Mouse (Mus musculus) hindbrain, embryonic 14.5 days (tissue): ENCODE data around the gene Hsd11b2. TPM values are rescaled to one million over a fixed set of nuclear protein-coding genes. Genes with fewer than 3 reads are reported as not detected.

ENCODE experiments used
- ATAC-seq: fragments of 200-750 bp; cut with Nextera tagmentation; 2 replicates; pipeline ENCODE4 v1.8.0; 2017; ENCODE audit warnings: moderate number of reproducible peaks, mild to moderate bottlenecking, moderate TSS enrichment, moderate library complexity; ENCODE audit not compliant: low FRiP score
- DNase-seq: peaks from one replicate; pipeline ENCODE4 v3.0.0-alpha.2; 2015; ENCODE audit warnings: low spot score
- H3K27ac ChIP-seq: fragments of 300-500 bp; sonication (generic); 2 replicates; pipeline ENCODE4 v1.5.1; 2014; ENCODE audit warnings: mild to moderate bottlenecking, moderate library complexity
- H3K27me3 ChIP-seq: fragments of 300-500 bp; sonication (generic); 2 replicates; pipeline ENCODE4 v1.6.1; 2014; ENCODE audit warnings: mild to moderate bottlenecking, low read length, mixed read lengths; ENCODE audit not compliant: control insufficient read depth, insufficient read depth
- H3K36me3 ChIP-seq: fragments of 300-500 bp; sonication (generic); replicated peaks from 2 replicates; pipeline ENCODE4 v1.6.1; 2014; ENCODE audit not compliant: control insufficient read depth, insufficient read depth
- H3K4me1 ChIP-seq: fragments of 300-500 bp; sonication (generic); replicated peaks from 2 replicates; pipeline ENCODE4 v1.6.1; 2014; ENCODE audit warnings: antibody characterized with exemption, low read length, mixed read lengths; ENCODE audit not compliant: control insufficient read depth, insufficient read depth
- H3K4me2 ChIP-seq: fragments of 300-500 bp; sonication (generic); replicated peaks from 2 replicates; pipeline ENCODE4 v1.6.1; 2014; ENCODE audit warnings: mild to moderate bottlenecking, moderate library complexity
- H3K4me3 ChIP-seq: fragments of 300-500 bp; sonication (generic); replicated peaks from 2 replicates; pipeline ENCODE4 v1.5.1; 2014; ENCODE audit warnings: mild to moderate bottlenecking, low read length
- H3K9ac ChIP-seq: fragments of 300-500 bp; sonication (generic); 2 replicates; pipeline ENCODE4 v1.6.1; 2014
- H3K9me3 ChIP-seq: fragments of 300-500 bp; sonication (generic); 2 replicates; pipeline ENCODE4 v1.6.1; 2016; ENCODE audit warnings: low read length; ENCODE audit not compliant: control insufficient read depth
- WGBS: fragments of 180-500 bp; shearing (Covaris S2); extraction: QIAGEN DNeasy Blood & Tissue Kit; methylation state at CpG from one replicate; pipeline ENCODE4 v1.1.7; 2014; 5-methylcytosine and 5-hydroxymethylcytosine counted together
- polyA plus RNA-seq: library from polyadenylated mRNA; unstranded; fragments of >200 nt; fragmentation: Nextera tagmentation; extraction: Ambion mirVana; gene quantifications from 2 replicates; pipeline ENCODE4 v1.2.1, GENCODE M21; 2014

Gene Hsd11b2
- polyA plus RNA-seq, 1 experiment from 2014 or later, result 6.1 TPM

GRCm38 (mm10) chr8:105482123-105482522 lies 36.4 kb upstream of the Hsd11b2 start:
- H3K36me3 ChIP-seq, result peaks cover 25% of the 10 kb centered on the region
- DNase-seq (no peak), ATAC-seq (no peak)
- H3K4me1 ChIP-seq, result no peaks in the 10 kb centered on the region
- no peaks in the 10 kb centered on the region for H3K27me3 ChIP-seq
- no peak overlapping the region for H3K27ac ChIP-seq
- H3K4me2 ChIP-seq, result no peak overlapping the region
- H3K9ac ChIP-seq, result no peak overlapping the region
- 88% methylated on average over 8 of the region's 8 CpGs for WGBS
- H3K4me3 ChIP-seq, result no peak overlapping the region
- H3K9me3 ChIP-seq, result no peaks in the 10 kb centered on the region

GRCm38 (mm10) chr8:105483212-105484029 lies 35.1 kb upstream of the Hsd11b2 start:
- H3K27me3 ChIP-seq, result no peaks in the 10 kb centered on the region
- no peak for DNase-seq
- 39% methylated on average over 14 of the region's 14 CpGs for WGBS

GRCm38 (mm10) chr8:105484030-105484368 lies 34.6 kb upstream of the Hsd11b2 start:
- H3K36me3 ChIP-seq, result peaks cover 14% of the 10 kb centered on the region
- H3K27ac ChIP-seq, result no peak overlapping the region

More at GRCm38 (mm10) chr8:105483212-105484029, 35.1 kb upstream of the Hsd11b2 start:
- ATAC-seq, result peak; percentile 34; the same call in 1 of the 2 replicates
- no peak overlapping the region for H3K4me3 ChIP-seq
- H3K9ac ChIP-seq, result no peak overlapping the region
- no peak overlapping the region for H3K27ac ChIP-seq
- no peaks in the 10 kb centered on the region for H3K9me3 ChIP-seq
- H3K4me1 ChIP-seq, result no peaks in the 10 kb centered on the region
- no peak overlapping the region for H3K4me2 ChIP-seq
- H3K36me3 ChIP-seq, result peaks cover 17% of the 10 kb centered on the region

GRCm38 (mm10) chr8:105484392-105484791 lies 34.2 kb upstream of the Hsd11b2 start:
- no peak overlapping the region for H3K4me2 ChIP-seq
- H3K4me3 ChIP-seq, result no peak overlapping the region
- peaks cover 14% of the 10 kb centered on the region for H3K36me3 ChIP-seq
- WGBS, result 27% methylated on average over 2 of the region's 2 CpGs
- no peak overlapping the region for H3K9ac ChIP-seq
- DNase-seq (peak; percentile 67), ATAC-seq (no peak)
- H3K4me1 ChIP-seq, result no peaks in the 10 kb centered on the region
- H3K9me3 ChIP-seq, result no peaks in the 10 kb centered on the region
- no peak overlapping the region for H3K27ac ChIP-seq
- H3K27me3 ChIP-seq, result no peaks in the 10 kb centered on the region

More at GRCm38 (mm10) chr8:105484030-105484368, 34.6 kb upstream of the Hsd11b2 start:
- Histone ChIP-seq H3K9me3 (no peaks in the 10 kb centered on the region), H3K4me1 (no peaks in the 10 kb centered on the region), H3K27me3 (no peaks in the 10 kb centered on the region), H3K4me3 (no peak overlapping the region), H3K4me2 (no peak overlapping the region), H3K9ac (no peak overlapping the region)
- ATAC-seq, result 0 out of 2 replicates have a peak, but pooled peaks have one; percentile 19
- DNase-seq, result no peak
- WGBS, result 50% methylated on average over 3 of the region's 3 CpGs

GRCm38 (mm10) chr8:105488082-105488481 lies 30.5 kb upstream of the Hsd11b2 start:
- ATAC-seq, result no peak
- WGBS, result 85% methylated on average over 3 of the region's 3 CpGs

GRCm38 (mm10) chr8:105489281-105489680 lies 29.3 kb upstream of the Hsd11b2 start:
- H3K4me1 ChIP-seq, result no peaks in the 10 kb centered on the region
- H3K4me2 ChIP-seq, result no peak overlapping the region
- H3K4me3 ChIP-seq, result no peak overlapping the region
- 34% methylated on average over 1 of the region's 1 CpGs for WGBS
- no peak overlapping the region for H3K27ac ChIP-seq
- H3K9ac ChIP-seq, result no peak overlapping the region
- ATAC-seq, result no peak
- DNase-seq, result no peak
- no peaks in the 10 kb centered on the region for H3K9me3 ChIP-seq
- no peaks in the 10 kb centered on the region for H3K27me3 ChIP-seq
- H3K36me3 ChIP-seq, result peaks cover 7% of the 10 kb centered on the region

More at GRCm38 (mm10) chr8:105488082-105488481, 30.5 kb upstream of the Hsd11b2 start:
- H3K27ac ChIP-seq, result no peak overlapping the region
- peaks cover 10% of the 10 kb centered on the region for H3K36me3 ChIP-seq
- no peaks in the 10 kb centered on the region for H3K4me1 ChIP-seq
- no peak overlapping the region for H3K9ac ChIP-seq
- no peaks in the 10 kb centered on the region for H3K9me3 ChIP-seq
- H3K4me2 ChIP-seq, result no peak overlapping the region
- DNase-seq, result no peak
- no peaks in the 10 kb centered on the region for H3K27me3 ChIP-seq
- H3K4me3 ChIP-seq, result no peak overlapping the region

GRCm38 (mm10) chr8:105493495-105493894 lies 25.1 kb upstream of the Hsd11b2 start:
- no peak overlapping the region for H3K4me2 ChIP-seq
- H3K4me1 ChIP-seq, result peaks cover 14% of the 10 kb centered on the region
- no peaks in the 10 kb centered on the region for H3K27me3 ChIP-seq
- no peak for ATAC-seq
- WGBS, result 67% methylated on average over 3 of the region's 3 CpGs
- DNase-seq, result no peak
- H3K27ac ChIP-seq, result no peak overlapping the region
- no peaks in the 10 kb centered on the region for H3K36me3 ChIP-seq
- H3K4me3 ChIP-seq, result no peak overlapping the region
- no peak overlapping the region for H3K9ac ChIP-seq
- no peaks in the 10 kb centered on the region for H3K9me3 ChIP-seq

- H3K9ac ChIP-seq, result no peak overlapping the region
- H3K9me3 ChIP-seq, result no peaks in the 10 kb centered on the region
- no peak overlapping the region for H3K4me3 ChIP-seq
- no peaks in the 10 kb centered on the region for H3K27me3 ChIP-seq
- no peak for DNase-seq
- WGBS, result 90% methylated on average over 3 of the region's 3 CpGs
- no peak overlapping the region for H3K4me2 ChIP-seq
- 0 out of 2 replicates have a peak overlapping the region, but pooled peaks have one; percentile 41 for H3K27ac ChIP-seq
- H3K4me1 ChIP-seq, result peaks cover 14% of the 10 kb centered on the region
- no peak for ATAC-seq
- no peaks in the 10 kb centered on the region for H3K36me3 ChIP-seq
These were observed 24.0 kb upstream of the Hsd11b2 start for GRCm38 (mm10) chr8:105494566-105494965.

GRCm38 (mm10) chr8:105495350-105496302 lies 22.9 kb upstream of the Hsd11b2 start:
- Histone ChIP-seq H3K4me2 (peak overlapping the region; percentile 92), H3K9ac (peak overlapping the region; percentile 86), H3K27me3 (no peaks in the 10 kb centered on the region), H3K4me3 (peak overlapping the region; percentile 80), H3K36me3 (no peaks in the 10 kb centered on the region), H3K4me1 (peaks cover 14% of the 10 kb centered on the region), H3K9me3 (no peaks in the 10 kb centered on the region), H3K27ac (peak overlapping the region; percentile 85)
- peak; percentile 31; the same call in 1 of the 2 replicates for ATAC-seq
- no peak for DNase-seq
- 21% methylated on average over 17 of the region's 17 CpGs for WGBS
